Mouse (Mus musculus) lung, adult 2 months (tissue): ENCODE measurements around the gene Ywhae.

Experiments
- CTCF ChIP-seq: fragments of 200-500 bp; IDR thresholded peaks from 2 replicates; pipeline ENCODE4 v1.5.1; 2011; ENCODE audit warnings: mild to moderate bottlenecking, low read length, control low read depth; ENCODE audit not compliant: insufficient read depth
- POLR2A ChIP-seq: fragments of 200-500 bp; IDR thresholded peaks from 2 replicates; pipeline ENCODE4 v1.6.1; 2011; ENCODE audit warnings: low read depth, mild to moderate bottlenecking, control low read depth, low read length, borderline replicate concordance; ENCODE audit errors: extremely low read depth

GRCm38 (mm10) chr11:75736978-75737377 lies 4.3 kb downstream of the Ywhae start:
- TF ChIP-seq CTCF (no peak), POLR2A (no peak)
